In genomic region chr17:46736160-46736559, GRCm38 (mm10) we compare ENCODE assay signal across 9 mouse cellular contexts. TPM values are rescaled to one million over a fixed set of nuclear protein-coding genes. Genes with fewer than 3 reads are reported as not detected.
DNase-seq lines count a peak whose midpoint lies in the region; ATAC-seq and TF ChIP-seq lines count a peak whose summit lies in the region.
"Had no signal": no experiment of that assay in that cellular context is flagged by ENCODE, and none has a peak within 500 bp of the region (broad histone marks: within the 10 kb centered on the region; RNA-seq: fewer than 3 reads in every experiment).

No protein-coding gene starts in this region.

- H3K9me3 ChIP-seq in hindbrain, embryonic 10.5 days: no peaks in the 10 kb centered on the region
- no peaks in the 10 kb centered on the region for H3K9me3 ChIP-seq in hindbrain, embryonic 14.5 days (ENCODE audit: control insufficient read depth, low read length)
- no peaks in the 10 kb centered on the region for H3K9me3 ChIP-seq in ES-E14 (ENCODE audit: control insufficient read depth, insufficient read depth, low read depth, low read length)
- H3K9me3 ChIP-seq in limb, embryonic 10.5 days (replicated peaks): no peaks in the 10 kb centered on the region
- H3K9me3 ChIP-seq: midbrain, embryonic 12.5 days had no signal

- in situ Hi-C loops in ES-E14 (cut with MboI; ENCODE audit: low sequenced_read_pairs in 2 of 2, unreplicated experiment in 2 of 2): no loop called here

- H3K4me1 ChIP-seq in hindbrain, embryonic 10.5 days (replicated peaks): no peaks in the 10 kb centered on the region
- H3K4me1 ChIP-seq in hindbrain, embryonic 14.5 days (replicated peaks; ENCODE audit: control insufficient read depth, insufficient read depth, low read length): no peaks in the 10 kb centered on the region
- H3K4me1 ChIP-seq in ES-E14 (ENCODE audit: control insufficient read depth in 2 of 2, insufficient read depth in 2 of 2, low read length in 2 of 2, poor library complexity in 1 of 2): peaks cover 0 to 3% of the 10 kb centered on the region in 2 experiments; a peak in 1 of 4 replicates
- H3K4me1 ChIP-seq in limb, embryonic 10.5 days: no peaks in the 10 kb centered on the region
- H3K4me1 ChIP-seq: midbrain, embryonic 12.5 days had no signal

- no peak overlapping the region for H3K4me3 ChIP-seq in hindbrain, embryonic 10.5 days
- H3K4me3 ChIP-seq in hindbrain, embryonic 14.5 days (replicated peaks; ENCODE audit: low read length): no peak overlapping the region
- H3K4me3 ChIP-seq in ES-E14 (ENCODE audit: insufficient read depth in 1 of 2, low read depth in 1 of 2, low read length in 2 of 2, poor library complexity in 1 of 2, severe bottlenecking in 1 of 2): no peak overlapping the region
- no peak overlapping the region for H3K4me3 ChIP-seq in limb, embryonic 10.5 days
- H3K4me3 ChIP-seq: midbrain, embryonic 12.5 days had no signal

- H3K36me3 ChIP-seq in hindbrain, embryonic 10.5 days: peaks cover 53% of the 10 kb centered on the region
- H3K36me3 ChIP-seq in hindbrain, embryonic 14.5 days (replicated peaks; ENCODE audit: control insufficient read depth, insufficient read depth): peaks cover 23% of the 10 kb centered on the region; the same call in 1 of the 2 replicates
- H3K36me3 ChIP-seq in ES-E14 (ENCODE audit: control insufficient read depth, insufficient read depth, low read length, poor library complexity, severe bottlenecking): peaks cover 4% of the 10 kb centered on the region; the same call in 1 of the 2 replicates
- H3K36me3 ChIP-seq in limb, embryonic 10.5 days: peaks cover 51% of the 10 kb centered on the region

- no peaks in the 10 kb centered on the region for H3K27me3 ChIP-seq in hindbrain, embryonic 10.5 days (ENCODE audit: insufficient read depth, poor library complexity, severe bottlenecking)
- no peaks in the 10 kb centered on the region for H3K27me3 ChIP-seq in hindbrain, embryonic 14.5 days (ENCODE audit: control insufficient read depth, insufficient read depth, low read length)
- no peaks in the 10 kb centered on the region for H3K27me3 ChIP-seq in limb, embryonic 10.5 days (ENCODE audit: low read depth, poor library complexity, severe bottlenecking)
- H3K27me3 ChIP-seq: midbrain, embryonic 12.5 days had no signal

- no peak overlapping the region for H3K27ac ChIP-seq in hindbrain, embryonic 10.5 days
- H3K27ac ChIP-seq in hindbrain, embryonic 14.5 days: no peak overlapping the region
- H3K27ac ChIP-seq in ES-E14 (ENCODE audit: insufficient read depth, low read depth, low read length, poor library complexity, severe bottlenecking): no peak overlapping the region
- H3K27ac ChIP-seq in limb, embryonic 10.5 days: 0 out of 2 replicates have a peak overlapping the region, but pooled peaks have one; percentile 4
- H3K27ac ChIP-seq: midbrain, embryonic 12.5 days had no signal

- H3K9ac ChIP-seq in hindbrain, embryonic 14.5 days: no peak overlapping the region
- no peak overlapping the region for H3K9ac ChIP-seq in ES-E14 (ENCODE audit: insufficient read depth, low read depth, low read length, poor library complexity, severe bottlenecking)
- H3K9ac ChIP-seq: midbrain, embryonic 12.5 days had no signal

- 69% methylated on average over 10 of the region's 10 CpGs for WGBS in hindbrain, embryonic 10.5 days
- WGBS in hindbrain, embryonic 14.5 days: 60% methylated on average over 10 of the region's 10 CpGs
- 62% methylated on average over 10 of the region's 10 CpGs for WGBS in limb, embryonic 10.5 days

- ATAC-seq in hindbrain, embryonic 14.5 days (ENCODE audit: low FRiP score): no peak
- peak; percentile 59; the same call in 1 of the 2 replicates for ATAC-seq in monocyte, adult 5-6 weeks (replicated peaks; ENCODE audit: insufficient number of reproducible peaks, low FRiP score, low TSS enrichment, poor library complexity, severe bottlenecking)

- DNase-seq in hindbrain, embryonic 10.5 days (ENCODE audit: low spot score): peak; percentile 29
- no peak for DNase-seq in hindbrain, embryonic 14.5 days (ENCODE audit: low spot score)
- peak; percentile 61 for DNase-seq in A20 (ENCODE audit: low read depth, low spot score)
- peak; percentile 77 for DNase-seq in ES-E14 (ENCODE audit: low read depth, low spot score)
- peak; percentile 51 for DNase-seq in limb, embryonic 10.5 days (ENCODE audit: low spot score)
- DNase-seq in layer of hippocampus, postnatal 36 days: no peak
- no peak for DNase-seq in kidney, postnatal 14 days

- H3K4me2 ChIP-seq in hindbrain, embryonic 14.5 days (replicated peaks): no peak overlapping the region
- H3K4me2 ChIP-seq: midbrain, embryonic 12.5 days had no signal

TF ChIP-seq in ES-E14, 5 proteins besides CTCF, POLR2A, EP300 and RAD21:
- TF ChIP-seq ZNF384 (IDR thresholded peaks at IDR 0.05; ENCODE audit: low read depth, low read length): no peak
- no peak for TF ChIP-seq MAFK (IDR thresholded peaks at IDR 0.05; ENCODE audit: insufficient read depth, low read depth, low read length)
- TF ChIP-seq HCFC1 (IDR thresholded peaks at IDR 0.05; ENCODE audit: borderline replicate concordance, insufficient read depth, low read length): no peak
- no peak for TF ChIP-seq ZC3H11A (IDR thresholded peaks at IDR 0.05; ENCODE audit: borderline replicate concordance, low read depth, low read length)
- no peak for TF ChIP-seq CHD2 (IDR thresholded peaks at IDR 0.05; ENCODE audit: low read depth, low read length)

RNA-seq across cellular contexts. Expression of gene Gnmt, which starts 7.2 kb away (rescaled TPM):
- polyA plus RNA-seq in hindbrain, embryonic 10.5 days (2016; fragmentation: Nextera tagmentation; extraction: Ambion mirVana): 0.18 and 0.36 TPM in 2 replicates
- polyA plus RNA-seq in hindbrain, embryonic 14.5 days (2014; fragmentation: Nextera tagmentation; extraction: Ambion mirVana): 0.88 and 1.1 TPM in 2 replicates
- 1.2 and 4.3 TPM in 2 replicates for total RNA-seq in ES-E14 (2012; rRNA removed)
- polyA plus RNA-seq in limb, embryonic 10.5 days (2016; fragmentation: Nextera tagmentation; extraction: Ambion mirVana): 0.48 and 0.83 TPM in 2 replicates
- 2.2 to 3.4 TPM (median 3.1 TPM) in 3 replicates for total RNA-seq in monocyte, adult 5-6 weeks (2017)
- total RNA-seq in layer of hippocampus, postnatal 36 days (2021): not detected

RNA-seq across cellular contexts. Expression of gene Cnpy3, which starts 15.9 kb away (rescaled TPM):
- polyA plus RNA-seq in hindbrain, embryonic 10.5 days (2016; fragmentation: Nextera tagmentation; extraction: Ambion mirVana): 65.8 and 73.6 TPM in 2 replicates
- polyA plus RNA-seq in hindbrain, embryonic 14.5 days (2014; fragmentation: Nextera tagmentation; extraction: Ambion mirVana): 60.0 and 60.4 TPM in 2 replicates
- 69.7 and 122 TPM in 2 replicates for total RNA-seq in ES-E14 (2012; rRNA removed)
- 63.6 and 67.5 TPM in 2 replicates for polyA plus RNA-seq in limb, embryonic 10.5 days (2016; fragmentation: Nextera tagmentation; extraction: Ambion mirVana)
- total RNA-seq in monocyte, adult 5-6 weeks (2017): 88.2 to 109 TPM (median 106 TPM) in 3 replicates
- 10 to 100 TPM; 64.0 to 68.6 TPM for total RNA-seq in layer of hippocampus, postnatal 36 days (2021)

RNA-seq across cellular contexts. Expression of gene Pex6, which starts 24.9 kb away (rescaled TPM):
- polyA plus RNA-seq in hindbrain, embryonic 10.5 days (2016; fragmentation: Nextera tagmentation; extraction: Ambion mirVana): 24.4 and 25.7 TPM in 2 replicates
- polyA plus RNA-seq in hindbrain, embryonic 14.5 days (2014; fragmentation: Nextera tagmentation; extraction: Ambion mirVana): 23.1 and 24.4 TPM in 2 replicates
- 17.8 and 22.2 TPM in 2 replicates for total RNA-seq in ES-E14 (2012; rRNA removed)
- polyA plus RNA-seq in limb, embryonic 10.5 days (2016; fragmentation: Nextera tagmentation; extraction: Ambion mirVana): 24.6 and 26.9 TPM in 2 replicates
- total RNA-seq in monocyte, adult 5-6 weeks (2017): 5.4 to 11.1 TPM (median 10.3 TPM) in 3 replicates
- 10 to 100 TPM; 54.6 to 56.6 TPM for total RNA-seq in layer of hippocampus, postnatal 36 days (2021)

RNA-seq across cellular contexts. Expression of gene Ptcra, which starts 27.4 kb away (rescaled TPM):
- polyA plus RNA-seq in hindbrain, embryonic 10.5 days (2016; fragmentation: Nextera tagmentation; extraction: Ambion mirVana): 0.43 and 0.62 TPM in 2 replicates
- 0.21 and 0.35 TPM in 2 replicates for polyA plus RNA-seq in hindbrain, embryonic 14.5 days (2014; fragmentation: Nextera tagmentation; extraction: Ambion mirVana)
- total RNA-seq in ES-E14 (2012; rRNA removed): 1.8 and 2.2 TPM in 2 replicates
- 0.73 and 1.2 TPM in 2 replicates for polyA plus RNA-seq in limb, embryonic 10.5 days (2016; fragmentation: Nextera tagmentation; extraction: Ambion mirVana)
- total RNA-seq in monocyte, adult 5-6 weeks (2017): 0.38 TPM in 1 of 3 replicates, not detected in the others
- under 1 TPM in 1 of 2 experiments, not detected in 1; 0.30 TPM for total RNA-seq in layer of hippocampus, postnatal 36 days (2021)

RNA-seq across cellular contexts. Expression of gene Ppp2r5d, which starts 31.2 kb away (rescaled TPM):
- polyA plus RNA-seq in hindbrain, embryonic 10.5 days (2016; fragmentation: Nextera tagmentation; extraction: Ambion mirVana): 137 and 148 TPM in 2 replicates
- 78.2 and 92.8 TPM in 2 replicates for polyA plus RNA-seq in hindbrain, embryonic 14.5 days (2014; fragmentation: Nextera tagmentation; extraction: Ambion mirVana)
- 70.6 and 73.0 TPM in 2 replicates for total RNA-seq in ES-E14 (2012; rRNA removed)
- 152 and 160 TPM in 2 replicates for polyA plus RNA-seq in limb, embryonic 10.5 days (2016; fragmentation: Nextera tagmentation; extraction: Ambion mirVana)
- total RNA-seq in monocyte, adult 5-6 weeks (2017): 24.4 to 34.6 TPM (median 30.2 TPM) in 3 replicates
- total RNA-seq in layer of hippocampus, postnatal 36 days (2021): 10 to 100 TPM; 86.5 to 91.9 TPM

Comparison
In these comparisons a context has a peak if more than half of its experiments do, and no peak if none do; other contexts are left out.
1. DNase-seq: peak in hindbrain, embryonic 10.5 days (single experiment), A20 (single experiment), ES-E14 (single experiment) and limb, embryonic 10.5 days (single experiment); none in hindbrain, embryonic 14.5 days (single experiment), layer of hippocampus, postnatal 36 days (0 of 2) and kidney, postnatal 14 days (single experiment).